Mouse (Mus musculus) liver, embryonic 14 days (tissue): ENCODE measurements around the gene Atf5. TPM values are rescaled to one million over a fixed set of nuclear protein-coding genes. Genes with fewer than 3 reads are reported as not detected.

Experiments used
- polyA plus RNA-seq: library from polyadenylated mRNA; depleted of rRNA; stranded (reverse); fragments of >200 nt; gene quantifications from 2 replicates; pipeline ENCODE4 v1.2.3, GENCODE M21; 2012; rRNA removed

Atf5 gene
- polyA plus RNA-seq: 27.2 and 29.9 TPM in 2 replicates

DNA sequence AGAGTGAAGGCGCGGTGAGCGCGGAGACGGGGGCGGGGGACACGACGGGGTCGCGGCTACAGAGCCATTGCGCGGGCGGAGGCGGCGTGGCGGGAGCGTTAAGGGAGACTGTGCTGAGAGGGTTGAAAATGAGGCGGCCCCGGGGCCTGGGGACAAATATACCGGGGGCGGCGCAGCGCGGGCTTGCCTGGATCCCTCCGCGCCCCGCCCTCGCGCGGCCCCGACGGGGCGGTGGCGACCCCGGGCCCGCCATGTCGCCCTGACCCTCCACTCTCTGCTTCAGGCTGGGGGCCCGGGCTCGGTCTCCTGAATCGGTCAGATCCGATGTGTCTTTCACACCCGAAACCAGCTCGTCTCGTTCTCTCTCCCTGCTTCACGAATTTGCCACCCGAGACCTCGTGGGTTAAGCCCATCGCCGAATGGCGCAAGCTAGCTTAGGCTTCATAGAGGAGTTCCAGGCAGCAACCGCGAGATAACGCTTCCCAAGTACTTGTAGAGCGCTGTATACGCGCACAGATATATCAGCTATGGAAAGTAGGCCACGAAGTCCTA lies at the start of gene Atf5:
Gene Atf5 (minus strand): TSS at position 189 of the 552 bp plus-strand sequence.

DNA sequence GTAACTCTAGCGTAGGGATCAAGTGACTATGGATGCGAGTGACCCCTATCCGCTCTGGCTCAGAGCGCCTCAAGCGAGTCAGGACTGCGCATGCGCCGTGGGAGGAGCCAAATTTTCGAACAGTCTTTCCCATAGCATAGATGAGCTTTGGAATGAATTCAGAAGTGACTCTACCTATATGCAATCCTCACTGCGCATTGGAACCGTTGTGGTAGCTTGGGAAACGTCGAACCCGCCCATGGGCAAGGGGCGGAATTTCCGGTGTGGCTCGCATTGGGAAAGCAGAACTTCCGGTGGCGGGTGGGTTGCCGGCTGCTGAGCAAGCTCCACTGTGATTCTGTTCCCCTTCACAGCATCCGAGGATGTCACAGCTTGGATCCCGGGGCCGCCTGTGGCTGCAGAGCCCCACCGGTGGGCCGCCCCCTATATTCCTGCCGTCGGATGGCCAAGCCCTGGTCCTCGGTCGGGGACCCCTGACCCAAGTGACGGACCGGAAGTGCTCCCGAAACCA lies 40.6 kb upstream of the Atf5 start, which contains the start of gene Pnkp:
Gene Pnkp (plus strand): TSS at position 98 of the 511 bp plus-strand sequence.

DNA sequence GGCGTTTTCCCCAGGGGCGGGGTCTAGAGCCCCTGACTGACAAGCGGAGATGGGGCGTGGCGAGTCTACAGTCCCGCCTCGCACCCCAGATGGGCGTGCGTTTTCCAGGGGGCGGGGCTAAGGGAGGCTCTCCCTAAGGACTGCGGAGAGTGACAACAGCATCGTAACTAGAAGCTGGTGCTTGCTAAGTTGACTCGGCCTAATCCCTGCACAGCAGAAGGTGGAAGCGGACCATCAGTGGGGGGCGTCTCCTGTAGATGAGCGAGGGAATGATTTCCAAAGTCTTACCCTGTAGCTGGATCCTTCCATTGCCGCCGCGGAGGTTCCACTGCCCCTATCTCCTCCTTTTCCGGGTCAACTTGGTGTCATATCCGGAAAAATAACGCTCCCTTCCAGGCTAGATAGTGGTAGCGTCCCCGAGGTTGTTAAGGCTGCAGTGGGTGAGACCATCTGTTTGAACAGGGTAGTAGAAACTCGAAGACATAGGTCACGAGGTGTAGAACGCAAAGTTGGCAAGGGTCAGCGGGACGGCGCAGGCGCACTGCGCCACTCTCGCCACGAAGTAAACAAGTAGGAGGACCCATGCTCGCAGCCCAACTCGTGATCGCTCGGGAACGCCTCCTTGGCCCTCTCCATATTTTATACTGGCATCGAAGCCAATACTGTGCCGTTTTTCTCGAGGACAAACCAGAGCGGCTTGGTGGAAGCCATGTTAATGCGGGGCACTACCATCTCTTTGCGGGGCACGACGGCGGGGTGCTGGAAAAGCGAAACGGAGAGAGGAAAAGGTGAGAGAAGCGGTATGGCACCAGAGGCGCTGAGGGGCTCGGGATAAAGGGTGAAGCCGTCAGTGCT lies 32.3 kb upstream of the Atf5 start, which contains the start of the genes Akt1s1 and Tbc1d17:
Gene Akt1s1 (plus strand): TSS at position 431 of the 855 bp plus-strand sequence.
Gene Tbc1d17 (minus strand): TSS at position 519 of the 855 bp plus-strand sequence.

DNA sequence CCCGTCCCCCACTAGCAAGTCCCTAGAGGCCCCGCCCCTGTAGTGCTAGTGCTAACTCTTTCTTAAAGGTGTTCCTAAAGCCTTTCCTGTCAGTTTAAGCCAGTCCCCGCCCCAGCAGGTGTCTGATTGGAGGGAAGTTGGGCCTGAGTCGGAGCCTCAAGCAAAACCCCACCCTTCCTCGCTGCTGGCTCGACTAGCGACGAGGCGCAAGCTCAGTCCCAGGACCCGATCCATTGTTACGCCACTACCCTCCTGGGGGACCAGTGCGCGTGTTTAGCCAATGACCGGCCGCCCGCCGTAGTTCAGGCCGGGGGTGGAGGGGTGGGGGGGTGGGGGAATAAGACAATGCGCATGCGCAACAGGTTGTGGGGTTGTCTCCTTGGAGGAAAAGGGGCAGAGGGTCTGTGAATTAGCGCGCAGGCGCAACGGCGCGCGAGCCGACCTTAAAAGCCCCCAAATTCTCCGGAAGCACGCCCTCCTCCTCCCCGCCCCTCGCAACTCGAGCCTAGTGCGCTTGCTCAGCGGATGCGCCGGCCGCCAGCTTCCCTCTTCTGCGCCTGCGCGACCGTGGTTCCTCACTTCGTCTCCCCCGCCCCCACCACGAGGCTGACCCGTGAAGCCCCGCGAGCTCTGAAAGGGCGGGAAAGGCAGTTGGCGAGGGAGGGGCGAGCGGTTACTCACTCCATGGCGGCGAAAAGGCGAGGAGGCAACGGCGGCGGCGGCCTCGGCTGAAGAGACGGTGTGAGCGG lies 563 bp downstream of the Atf5 start, which contains the start of the genes Nup62 and Il4i1:
Gene Nup62 (plus strand): TSS at position 368 of the 749 bp plus-strand sequence.
Gene Il4i1 (plus strand): TSS at position 667 of the 749 bp plus-strand sequence.

Other genes with a start within 250 kb of the Atf5 start
- 3.9 and 5.2 TPM in 2 replicates for gene Napsa, start 244.3 kb downstream of the Atf5 start, polyA plus RNA-seq
- gene Kcnc3, start 226.0 kb downstream of the Atf5 start, polyA plus RNA-seq: 0.16 and 0.24 TPM in 2 replicates
- gene Myh14, start 145.8 kb downstream of the Atf5 start, polyA plus RNA-seq: 0.08 and 0.23 TPM in 2 replicates
- gene Izumo2, start 107.9 kb downstream of the Atf5 start, polyA plus RNA-seq: not detected in 2 replicates
- gene Vrk3, start 68.2 kb downstream of the Atf5 start, polyA plus RNA-seq: 20.0 and 23.5 TPM in 2 replicates
- gene Zfp473, start 65.6 kb downstream of the Atf5 start, polyA plus RNA-seq: 0.95 and 1.0 TPM in 2 replicates
- 41.2 and 48.8 TPM in 2 replicates for gene Nup62, start 570 bp downstream of the Atf5 start, polyA plus RNA-seq
- gene Il4i1, start 271 bp downstream of the Atf5 start, polyA plus RNA-seq: 0.40 and 0.41 TPM in 2 replicates
- gene Akt1s1, start 32.3 kb upstream of the Atf5 start, polyA plus RNA-seq: 22.9 and 23.0 TPM in 2 replicates
- gene Tbc1d17, start 32.4 kb upstream of the Atf5 start, polyA plus RNA-seq: 14.0 and 15.9 TPM in 2 replicates
- 13.6 and 14.4 TPM in 2 replicates for gene Pnkp, start 40.5 kb upstream of the Atf5 start, polyA plus RNA-seq
- 43.8 and 45.4 TPM in 2 replicates for gene Ptov1, start 53.1 kb upstream of the Atf5 start, polyA plus RNA-seq
- 25.1 and 29.4 TPM in 2 replicates for gene Med25, start 76.1 kb upstream of the Atf5 start, polyA plus RNA-seq
- 4.5 and 5.3 TPM in 2 replicates for gene Fuz, start 79.4 kb upstream of the Atf5 start, polyA plus RNA-seq
- 59.2 and 68.7 TPM in 2 replicates for gene Ap2a1, start 112.8 kb upstream of the Atf5 start, polyA plus RNA-seq
- 0.10 TPM in 1 of 2 replicates, not detected in the other for gene Tsks, start 126.5 kb upstream of the Atf5 start, polyA plus RNA-seq
- gene Cpt1c, start 158.2 kb upstream of the Atf5 start, polyA plus RNA-seq: 1.8 and 2.3 TPM in 2 replicates
- 163 and 176 TPM in 2 replicates for gene Prmt1, start 169.9 kb upstream of the Atf5 start, polyA plus RNA-seq
- gene Irf3, start 181.0 kb upstream of the Atf5 start, polyA plus RNA-seq: 38.0 and 41.0 TPM in 2 replicates
- 10.2 and 11.7 TPM in 2 replicates for gene Bcl2l12, start 182.1 kb upstream of the Atf5 start, polyA plus RNA-seq
- gene Scaf1, start 199.7 kb upstream of the Atf5 start, polyA plus RNA-seq: 15.6 and 17.5 TPM in 2 replicates
- gene Rras, start 201.3 kb upstream of the Atf5 start, polyA plus RNA-seq: 15.6 and 17.7 TPM in 2 replicates
- gene Prr12, start 236.2 kb upstream of the Atf5 start, polyA plus RNA-seq: 1.9 and 2.5 TPM in 2 replicates
- gene Nosip, start 245.8 kb upstream of the Atf5 start, polyA plus RNA-seq: 26.5 and 28.7 TPM in 2 replicates
- 7.1 and 7.9 TPM in 2 replicates for gene Prrg2, start 246.0 kb upstream of the Atf5 start, polyA plus RNA-seq